Mouse (Mus musculus) hindbrain, embryonic 13.5 days (tissue): ENCODE data around the gene Nmd3. TPM values are rescaled to one million over a fixed set of nuclear protein-coding genes. Genes with fewer than 3 reads are reported as not detected.

Experiments used
- ATAC-seq: fragments of 200-750 bp; cut with Nextera tagmentation; 2 replicates; pipeline ENCODE4 v1.8.0; 2017; ENCODE audit warnings: moderate TSS enrichment; ENCODE audit not compliant: low FRiP score
- H3K27ac ChIP-seq: fragments of 300-500 bp; sonication (generic); 2 replicates; pipeline ENCODE4 v1.5.1; 2015; ENCODE audit warnings: inconsistent platforms, mild to moderate bottlenecking, moderate library complexity
- H3K27me3 ChIP-seq: fragments of 300-500 bp; sonication (generic); 2 replicates; pipeline ENCODE4 v1.6.1; 2015; ENCODE audit warnings: mild to moderate bottlenecking, inconsistent platforms
- H3K36me3 ChIP-seq: fragments of 300-500 bp; sonication (generic); 2 replicates; pipeline ENCODE4 v1.6.1; 2015; ENCODE audit warnings: mild to moderate bottlenecking, inconsistent platforms
- H3K4me1 ChIP-seq: fragments of 300-500 bp; sonication (generic); replicated peaks from 2 replicates; pipeline ENCODE4 v1.6.1; 2015; ENCODE audit warnings: inconsistent platforms
- H3K4me2 ChIP-seq: fragments of 300-500 bp; sonication (generic); 2 replicates; pipeline ENCODE4 v1.6.1; 2015; ENCODE audit warnings: inconsistent platforms, mild to moderate bottlenecking, moderate library complexity
- H3K4me3 ChIP-seq: fragments of 300-500 bp; sonication (generic); 2 replicates; pipeline ENCODE4 v1.5.1; 2015; ENCODE audit warnings: mild to moderate bottlenecking, inconsistent platforms
- H3K9ac ChIP-seq: fragments of 300-500 bp; sonication (generic); 2 replicates; pipeline ENCODE4 v1.6.1; 2015; ENCODE audit warnings: mild to moderate bottlenecking, inconsistent platforms
- H3K9me3 ChIP-seq: fragments of 300-500 bp; sonication (generic); 2 replicates; pipeline ENCODE4 v1.6.1; 2016; ENCODE audit warnings: inconsistent platforms
- WGBS: fragments of 180-500 bp; shearing (Covaris S2); methylation state at CpG from one replicate; pipeline ENCODE4 v1.1.7; 2015; 5-methylcytosine and 5-hydroxymethylcytosine counted together
- polyA plus RNA-seq: library from polyadenylated mRNA; unstranded; fragments of >200 nt; fragmentation: Nextera tagmentation; extraction: Ambion mirVana; gene quantifications from 2 replicates; pipeline ENCODE4 v1.2.1, GENCODE M21; 2015

Nmd3 gene
- polyA plus RNA-seq: 109 and 111 TPM in 2 replicates

DNA sequence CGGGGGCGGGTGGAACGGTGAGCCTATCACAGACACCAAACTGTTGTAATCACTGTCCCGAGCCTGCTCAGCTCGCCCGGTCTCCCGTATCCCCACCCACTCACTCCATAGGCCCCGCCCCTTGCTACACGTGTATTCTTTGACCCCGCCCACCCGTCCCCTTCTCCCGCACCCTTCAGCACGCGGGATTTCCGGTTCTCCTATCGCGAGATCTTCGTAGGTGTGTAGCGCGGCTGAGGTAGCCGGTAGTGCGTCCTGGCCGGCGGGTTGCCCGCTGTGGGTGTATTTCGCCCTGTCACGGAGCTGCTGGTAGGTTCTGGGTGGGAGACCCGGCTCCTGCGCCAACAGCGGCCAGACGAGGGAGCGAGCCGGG is at the start of gene Nmd3:
Gene Nmd3, plus strand, starts transcription at position 172 of the 373 bp plus-strand sequence.
- peak within 1 kb of the TSS; percentile 95 for H3K4me3 ChIP-seq
- H3K9me3 ChIP-seq: no peaks in the 10 kb centered on the region
- no peaks in the 10 kb centered on the region for H3K27me3 ChIP-seq
- WGBS: under 1% methylated on average over 33 of the region's 33 CpGs
- no peaks in the 10 kb centered on the region for H3K36me3 ChIP-seq
- peak within 1 kb of the TSS; percentile 90 for H3K4me2 ChIP-seq
- peaks cover 22% of the 10 kb centered on the region for H3K4me1 ChIP-seq
- peak within 1 kb of the TSS; percentile 94 for H3K9ac ChIP-seq
- H3K27ac ChIP-seq: peak within 1 kb of the TSS; percentile 95
- ATAC-seq: peak; percentile 98

DNA sequence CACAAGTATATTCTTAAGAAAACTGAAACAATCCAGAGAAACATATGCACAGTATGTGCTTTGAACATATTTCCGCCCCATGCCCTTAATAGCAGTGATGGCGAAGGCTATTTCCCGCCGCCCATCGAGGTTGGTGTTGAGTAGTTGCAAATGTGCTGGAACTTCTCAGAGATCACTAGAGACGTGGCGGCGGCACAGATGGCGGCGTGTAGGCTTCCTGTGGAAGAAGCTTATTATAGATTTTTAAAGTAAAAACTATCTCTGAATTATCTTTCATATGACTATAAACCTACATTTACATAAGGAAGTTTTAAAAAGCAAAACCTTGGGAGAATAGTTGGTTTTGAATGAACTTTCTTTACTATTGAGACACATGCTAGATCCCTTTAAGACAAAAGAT is 48.4 kb upstream of the Nmd3 start:
- H3K4me1 ChIP-seq: no peaks in the 10 kb centered on the region
- no peaks in the 10 kb centered on the region for H3K36me3 ChIP-seq
- no peak for ATAC-seq
- H3K9ac ChIP-seq: no peak overlapping the region
- WGBS: 95% methylated on average over 10 of the region's 10 CpGs
- H3K27ac ChIP-seq: no peak overlapping the region
- no peaks in the 10 kb centered on the region for H3K9me3 ChIP-seq
- H3K27me3 ChIP-seq: no peaks in the 10 kb centered on the region
- no peak overlapping the region for H3K4me2 ChIP-seq
- H3K4me3 ChIP-seq: no peak overlapping the region

DNA sequence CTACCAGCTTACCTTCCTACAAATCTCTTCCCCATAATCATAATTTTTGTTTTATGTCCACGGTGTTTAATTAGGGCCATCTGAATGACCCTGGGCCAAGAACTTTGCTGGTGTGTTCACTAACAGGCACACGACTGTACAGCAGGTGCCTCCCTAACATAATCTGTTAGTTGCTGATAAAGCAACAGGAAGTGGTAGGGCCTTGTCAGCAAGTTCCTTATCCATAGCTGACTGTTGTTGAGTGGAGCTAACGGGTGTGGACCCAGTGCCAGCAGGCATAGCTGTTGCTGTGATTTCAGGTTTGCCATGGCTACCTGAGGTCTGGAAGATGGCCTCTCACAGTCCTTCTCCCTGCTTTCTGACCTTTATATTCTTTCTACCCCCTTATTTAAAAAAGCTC is 47.6 kb upstream of the Nmd3 start:
- Histone ChIP-seq H3K9me3 (no peaks in the 10 kb centered on the region), H3K4me3 (no peak overlapping the region), H3K27ac (no peak overlapping the region), H3K4me1 (no peaks in the 10 kb centered on the region), H3K36me3 (no peaks in the 10 kb centered on the region), H3K27me3 (no peaks in the 10 kb centered on the region), H3K9ac (no peak overlapping the region), H3K4me2 (no peak overlapping the region)
- WGBS: 90% methylated on average over 3 of the region's 3 CpGs
- no peak for ATAC-seq

DNA sequence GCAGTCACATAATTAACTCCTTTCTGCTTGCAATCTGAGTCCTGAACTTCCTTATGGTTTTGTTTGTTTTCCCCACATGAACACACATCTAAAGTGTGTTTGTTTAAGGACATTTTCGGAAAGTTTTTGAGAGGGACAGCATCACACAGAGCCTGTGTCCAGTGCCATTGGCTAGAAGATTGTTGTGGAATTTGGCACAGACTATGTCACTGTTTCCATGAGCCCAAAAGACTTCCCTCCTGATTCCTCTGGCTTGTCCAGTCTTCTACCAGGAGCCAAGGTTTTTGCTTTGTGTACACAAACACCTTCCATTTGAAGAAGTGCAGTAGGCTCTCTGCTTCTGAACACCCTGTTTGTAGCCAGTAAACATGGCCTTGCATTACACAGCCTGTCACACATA is 32.0 kb upstream of the Nmd3 start:
- 74% methylated on average over 1 of the region's 1 CpGs for WGBS
- H3K4me3 ChIP-seq: no peak overlapping the region
- no peak overlapping the region for H3K4me2 ChIP-seq
- H3K36me3 ChIP-seq: no peaks in the 10 kb centered on the region
- no peak overlapping the region for H3K27ac ChIP-seq
- no peaks in the 10 kb centered on the region for H3K9me3 ChIP-seq
- H3K27me3 ChIP-seq: no peaks in the 10 kb centered on the region
- H3K9ac ChIP-seq: no peak overlapping the region
- ATAC-seq: no peak
- H3K4me1 ChIP-seq: no peaks in the 10 kb centered on the region

DNA sequence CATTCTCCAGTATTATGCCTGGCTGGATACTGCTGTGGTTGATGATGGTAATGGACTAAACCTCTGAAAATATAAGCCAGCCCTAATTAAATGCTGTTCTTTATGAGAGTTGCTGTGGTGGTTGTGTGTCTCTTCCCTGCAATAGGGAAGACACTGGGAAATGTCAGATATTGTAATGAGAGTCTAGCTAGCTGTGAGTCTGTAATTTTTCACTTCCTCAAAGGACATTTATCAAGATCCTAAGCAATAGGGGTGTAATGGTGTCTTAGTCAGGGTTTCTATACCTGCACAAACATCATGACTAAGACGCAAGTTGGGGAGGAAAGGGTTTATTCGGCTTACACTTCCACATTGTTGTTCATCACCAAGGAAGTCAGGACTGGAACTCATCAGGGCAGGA is 30.8 kb upstream of the Nmd3 start:
- Histone ChIP-seq H3K4me3 (no peak overlapping the region), H3K27me3 (no peaks in the 10 kb centered on the region), H3K36me3 (no peaks in the 10 kb centered on the region), H3K9ac (no peak overlapping the region), H3K27ac (no peak overlapping the region), H3K4me2 (no peak overlapping the region), H3K9me3 (no peaks in the 10 kb centered on the region), H3K4me1 (no peaks in the 10 kb centered on the region)
- WGBS: 94% methylated on average over 2 of the region's 2 CpGs
- no peak for ATAC-seq

DNA sequence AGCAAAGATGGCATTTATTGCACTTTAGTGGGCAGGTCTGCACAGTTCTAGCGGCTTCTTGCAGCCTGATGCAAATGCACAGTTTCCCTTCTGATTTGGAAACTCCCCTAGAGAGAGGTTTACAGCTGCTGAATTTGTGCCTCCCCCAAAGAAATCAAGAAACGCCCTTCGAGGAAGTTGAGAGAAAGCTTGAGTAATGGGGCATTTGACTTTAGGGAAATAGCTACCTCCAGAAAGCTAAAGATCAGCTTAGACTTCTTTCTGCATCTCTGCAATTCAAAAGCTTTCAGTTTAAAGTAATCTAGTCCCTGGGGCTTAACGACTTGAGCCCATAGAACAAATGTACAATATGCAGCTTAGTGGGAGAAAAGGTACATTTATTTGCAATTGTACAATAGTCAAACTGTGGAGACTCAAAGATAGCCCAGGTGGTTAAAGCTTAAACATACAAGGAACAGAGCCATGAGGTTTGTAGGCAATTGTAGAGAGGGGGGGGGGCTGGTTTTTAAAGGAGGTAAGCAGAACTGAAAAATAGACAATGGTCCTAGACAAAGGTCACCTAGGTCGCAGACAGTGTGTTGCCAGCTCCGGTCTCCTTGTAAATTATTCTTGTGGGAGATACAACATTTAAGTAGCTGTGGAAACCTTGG is 21.8 kb upstream of the Nmd3 start:
- no peaks in the 10 kb centered on the region for H3K4me1 ChIP-seq
- no peaks in the 10 kb centered on the region for H3K36me3 ChIP-seq
- no peaks in the 10 kb centered on the region for H3K27me3 ChIP-seq
- H3K4me2 ChIP-seq: no peak overlapping the region
- H3K27ac ChIP-seq: no peak overlapping the region
- H3K9me3 ChIP-seq: no peaks in the 10 kb centered on the region
- no peak for ATAC-seq
- WGBS: 68% methylated on average over 6 of the region's 6 CpGs
- H3K9ac ChIP-seq: no peak overlapping the region
- H3K4me3 ChIP-seq: no peak overlapping the region

DNA sequence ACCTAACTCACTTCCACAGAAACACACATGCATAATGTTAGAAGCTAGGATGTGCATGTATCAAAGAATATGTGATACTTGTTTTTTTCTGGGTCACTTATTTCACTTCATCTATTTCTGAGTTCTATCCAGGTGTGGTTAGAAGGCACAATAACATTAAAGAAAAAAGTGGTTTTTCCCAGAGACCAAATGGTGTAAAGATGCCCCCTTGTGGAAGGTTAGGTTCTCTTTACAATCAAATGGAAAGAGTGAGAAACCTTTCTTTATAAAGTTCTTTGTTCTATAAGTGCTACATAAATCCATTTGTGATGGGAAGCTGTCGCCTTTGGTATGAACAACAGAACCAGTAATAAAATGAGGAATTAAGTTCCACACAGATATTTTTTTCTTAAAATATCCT is 19.9 kb upstream of the Nmd3 start:
- no peak overlapping the region for H3K4me3 ChIP-seq
- H3K36me3 ChIP-seq: no peaks in the 10 kb centered on the region
- H3K27ac ChIP-seq: no peak overlapping the region
- H3K4me2 ChIP-seq: no peak overlapping the region
- ATAC-seq: no peak
- H3K9ac ChIP-seq: no peak overlapping the region
- H3K9me3 ChIP-seq: no peaks in the 10 kb centered on the region
- H3K4me1 ChIP-seq: no peaks in the 10 kb centered on the region
- WGBS: 51% methylated on average over 1 of the region's 1 CpGs
- no peaks in the 10 kb centered on the region for H3K27me3 ChIP-seq

DNA sequence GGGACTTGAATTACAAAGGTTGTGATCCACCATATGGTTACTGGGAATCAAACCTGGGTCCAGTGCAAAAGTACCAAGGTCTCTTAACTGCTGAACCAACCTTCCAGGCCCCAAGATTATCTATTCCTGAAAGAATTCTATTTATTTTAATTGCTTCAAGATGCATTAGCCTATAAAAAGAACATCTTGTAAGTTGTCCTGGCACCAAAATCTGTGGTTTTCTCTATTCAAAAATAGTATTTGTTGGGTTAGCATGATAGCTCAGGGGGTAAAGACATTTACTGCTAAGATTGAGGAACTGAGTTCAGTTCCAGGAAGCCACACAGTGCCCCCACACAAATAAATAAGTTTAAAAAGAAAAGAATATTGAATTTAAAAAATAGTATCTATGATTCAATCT is 19.4 kb upstream of the Nmd3 start:
- no peak overlapping the region for H3K4me3 ChIP-seq
- no peaks in the 10 kb centered on the region for H3K27me3 ChIP-seq

DNA sequence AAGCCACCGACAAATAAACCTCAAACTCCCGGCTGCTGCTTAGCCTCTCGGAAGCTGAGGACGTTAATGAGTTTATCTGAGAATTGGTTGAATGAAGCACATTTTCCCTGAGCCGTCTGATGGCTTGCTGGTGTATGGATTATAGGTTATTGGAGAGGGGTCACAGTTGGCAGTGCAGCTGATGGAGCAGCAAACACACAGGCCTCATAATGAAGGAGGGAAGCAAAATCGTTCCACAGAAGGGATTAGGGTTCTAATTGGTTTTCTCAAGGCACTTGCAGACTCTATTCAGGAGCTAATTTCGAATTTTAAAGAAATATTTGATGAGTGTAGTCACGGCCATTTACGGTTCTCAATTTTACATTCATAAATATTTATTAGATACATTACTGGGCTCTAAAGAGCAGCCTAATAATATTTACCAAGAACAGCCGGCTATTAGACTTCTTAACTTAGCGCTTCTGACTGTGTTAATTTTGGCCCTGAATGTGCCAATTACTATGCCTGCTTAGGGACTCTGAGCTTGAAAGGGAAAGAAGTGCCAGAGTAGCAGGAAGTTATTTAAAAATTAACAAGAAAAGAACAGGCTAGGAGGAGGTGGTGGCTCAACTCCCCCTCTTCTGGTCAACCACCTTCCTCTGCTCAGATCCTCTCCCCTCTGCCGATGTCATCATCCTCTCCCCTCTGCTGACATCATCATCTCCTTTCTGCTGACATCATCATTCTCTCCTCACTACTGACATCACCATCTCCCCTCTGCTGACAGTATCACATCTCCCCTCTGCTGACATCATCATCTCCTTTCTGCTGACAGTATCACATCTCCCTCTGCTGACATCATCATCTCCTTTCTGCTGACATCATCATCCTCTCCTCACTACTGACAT is 12.5 kb upstream of the Nmd3 start:
- no peak overlapping the region for H3K4me3 ChIP-seq
- H3K4me2 ChIP-seq: no peak overlapping the region
- peak; percentile 82 for ATAC-seq
- H3K27ac ChIP-seq: peak overlapping the region; percentile 63
- 25% methylated on average over 12 of the region's 12 CpGs for WGBS
- H3K4me1 ChIP-seq: peaks cover 14% of the 10 kb centered on the region; the same call in 1 of the 2 replicates
- no peaks in the 10 kb centered on the region for H3K27me3 ChIP-seq
- no peaks in the 10 kb centered on the region for H3K9me3 ChIP-seq
- no peak overlapping the region for H3K9ac ChIP-seq
- no peaks in the 10 kb centered on the region for H3K36me3 ChIP-seq

More for the DNA sequence above, 19.4 kb upstream of the Nmd3 start:
- Histone ChIP-seq H3K27ac (no peak overlapping the region), H3K36me3 (no peaks in the 10 kb centered on the region), H3K4me1 (no peaks in the 10 kb centered on the region), H3K4me2 (no peak overlapping the region), H3K9ac (no peak overlapping the region), H3K9me3 (no peaks in the 10 kb centered on the region)
- ATAC-seq: no peak

DNA sequence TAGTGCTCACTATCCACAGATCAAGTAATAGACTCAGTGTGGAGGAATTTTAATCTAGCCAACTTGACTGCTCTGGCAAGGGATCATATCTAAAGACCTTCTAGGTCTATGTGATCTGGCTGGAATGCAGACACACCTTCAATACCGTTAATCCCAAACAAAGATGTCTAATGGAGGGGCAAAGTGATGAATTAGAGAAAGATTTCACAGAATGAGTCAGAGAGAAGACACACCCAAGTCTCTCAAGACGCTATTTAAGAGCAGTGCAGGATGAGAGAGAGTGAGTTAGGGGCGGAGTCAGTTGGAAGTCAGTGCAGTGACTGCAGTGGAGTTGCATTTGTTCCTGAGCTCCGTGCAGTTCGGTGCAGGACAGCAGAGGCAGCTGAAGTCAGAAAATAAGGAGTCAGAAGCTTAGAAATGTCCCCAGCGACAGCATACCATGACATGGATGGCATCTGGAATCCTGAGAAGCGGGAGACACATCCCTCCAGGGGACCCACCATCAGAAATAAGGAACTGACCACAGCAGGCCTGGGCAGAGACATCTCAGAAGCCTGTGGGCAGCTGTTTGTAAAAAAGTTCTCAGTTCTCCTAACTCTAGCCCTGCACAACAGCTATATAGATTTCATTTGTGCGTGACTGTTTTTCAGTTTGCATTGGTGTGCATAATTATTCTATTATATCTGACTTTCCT is 9.7 kb upstream of the Nmd3 start:
- Histone ChIP-seq H3K4me1 (peaks cover 14% of the 10 kb centered on the region; the same call in 1 of the 2 replicates), H3K27me3 (no peaks in the 10 kb centered on the region), H3K4me2 (no peak overlapping the region), H3K36me3 (no peaks in the 10 kb centered on the region), H3K9ac (no peak overlapping the region), H3K4me3 (no peak overlapping the region), H3K9me3 (no peaks in the 10 kb centered on the region), H3K27ac (no peak overlapping the region)
- WGBS: 57% methylated on average over 8 of the region's 8 CpGs
- no peak for ATAC-seq

DNA sequence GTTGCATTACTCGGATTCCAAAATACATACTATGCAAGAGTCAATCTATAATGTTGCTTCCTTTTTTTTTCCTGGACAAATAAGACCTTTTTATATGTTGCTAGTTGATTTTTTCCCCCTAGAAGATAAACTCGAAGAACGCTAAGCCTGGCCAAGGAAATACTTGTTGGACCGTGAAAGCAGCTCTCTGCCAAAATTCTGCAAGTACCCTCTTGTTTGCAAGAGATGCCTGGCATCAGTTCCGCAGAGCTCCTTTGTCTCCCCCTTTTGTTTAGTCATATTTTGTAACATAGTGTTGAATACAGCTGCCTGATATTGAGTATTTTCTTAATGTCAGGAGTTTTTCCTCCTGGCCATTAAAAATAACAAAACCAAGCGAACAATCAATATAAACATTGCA is 4.3 kb upstream of the Nmd3 start:
- 84% methylated on average over 6 of the region's 6 CpGs for WGBS
- ATAC-seq: no peak
- H3K27me3 ChIP-seq: no peaks in the 10 kb centered on the region

DNA sequence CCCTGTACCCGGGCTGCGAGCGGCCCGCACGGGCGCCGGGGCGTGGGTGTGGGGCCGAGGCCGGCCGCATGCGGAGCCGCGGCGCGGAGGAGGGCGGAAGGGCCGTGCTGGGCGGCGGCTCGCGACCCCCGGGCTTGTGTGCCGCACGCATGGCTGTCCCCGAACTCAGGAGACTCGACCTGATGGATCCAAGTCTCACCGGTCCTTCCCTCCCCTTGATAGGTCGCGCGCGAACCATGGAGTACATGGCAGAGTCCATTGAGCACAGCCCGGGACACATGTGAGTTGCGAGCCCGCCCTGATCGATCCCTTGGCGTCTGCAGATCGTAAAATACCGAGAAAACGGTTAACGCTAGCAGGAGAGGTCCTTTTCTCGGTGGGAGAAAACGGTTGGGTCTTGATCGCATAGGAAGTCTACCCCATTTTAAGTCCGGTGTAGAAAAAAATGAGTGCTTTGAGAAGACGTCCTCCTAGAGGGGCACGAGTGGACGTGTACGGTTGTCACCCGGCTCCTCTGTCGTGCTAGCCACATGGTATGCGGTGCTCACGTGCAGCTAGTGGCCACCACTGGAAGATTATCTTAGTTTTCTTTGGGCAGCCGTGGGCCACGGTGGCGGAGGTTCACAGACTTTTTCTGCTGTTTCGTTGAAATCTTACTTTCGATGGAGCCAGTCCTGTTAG is 542 bp downstream of the Nmd3 start:
- under 1% methylated on average over 58 of the region's 58 CpGs for WGBS
- Histone ChIP-seq H3K4me3 (peak overlapping the region; percentile 95), H3K9ac (peak overlapping the region; percentile 94), H3K27ac (peak overlapping the region; percentile 95), H3K4me1 (peaks cover 25% of the 10 kb centered on the region), H3K9me3 (no peaks in the 10 kb centered on the region), H3K4me2 (peak overlapping the region; percentile 90), H3K36me3 (peaks cover 4% of the 10 kb centered on the region; the same call in 1 of the 2 replicates), H3K27me3 (no peaks in the 10 kb centered on the region)
- peak; percentile 91 for ATAC-seq

More for the DNA sequence above, 4.3 kb upstream of the Nmd3 start:
- Histone ChIP-seq H3K4me1 (0 out of 2 replicates have a peak, but pooled peaks cover 2% of the 10 kb centered on the region), H3K36me3 (no peaks in the 10 kb centered on the region), H3K27ac (no peak overlapping the region), H3K4me2 (no peak overlapping the region), H3K4me3 (no peak overlapping the region), H3K9me3 (no peaks in the 10 kb centered on the region), H3K9ac (no peak overlapping the region)
